Mouse (Mus musculus) liver, postnatal 0 days (tissue): ENCODE measurements at regions not wholly inside any gene's neighbourhood (a gene's known extent, or its start where the extent isn't known, plus 50 kb on each side); places are given as distances from the start of the nearest gene placed in this dataset.

Experiments used
- CTCF ChIP-seq: sonication (generic); IDR thresholded peaks from 2 replicates; pipeline ENCODE4 v1.5.1; 2016; ENCODE audit warnings: antibody characterized with exemption, low read depth
- EP300 ChIP-seq: IDR thresholded peaks from 2 replicates; pipeline ENCODE4 v1.6.1; 2016; ENCODE audit warnings: antibody characterized with exemption, low read depth, mild to moderate bottlenecking

- TF ChIP-seq CTCF (no peak), EP300 (no peak)
These were observed 138.9 kb upstream of the Cachd1 start for GRCm38 (mm10) chr4:100637597-100637996.
